Mouse (Mus musculus) cortical plate, adult 2 months (tissue): ENCODE results near the gene Gm29609.

ENCODE experiments used
- CTCF ChIP-seq: fragments of 200-500 bp; IDR thresholded peaks from 2 replicates; pipeline ENCODE4 v1.5.1; 2011; ENCODE audit warnings: mild to moderate bottlenecking, control low read depth, low read length; ENCODE audit not compliant: insufficient read depth; ENCODE audit errors: extremely low read depth
- POLR2A ChIP-seq: fragments of 200-500 bp; IDR thresholded peaks from 2 replicates; pipeline ENCODE4 v1.6.1; 2011; ENCODE audit warnings: mild to moderate bottlenecking, low read length, control low read depth; ENCODE audit not compliant: insufficient read depth; ENCODE audit errors: extremely low read depth

GRCm38 (mm10) chr5:31195671-31196070, 16.0 kb upstream of the Gm29609 start:
- TF ChIP-seq CTCF (no peak), POLR2A (no peak)
